Mouse (Mus musculus) left cerebral cortex, adult 9 months (tissue): ENCODE data around the gene Lypd4.

Experiments
- DNase-seq, 2 experiments: peaks; one replicate each; pipeline ENCODE4 v3.0.0; 2022; ENCODE audit warnings: low spot score in 2 of 2

Lypd4 gene

DNA sequence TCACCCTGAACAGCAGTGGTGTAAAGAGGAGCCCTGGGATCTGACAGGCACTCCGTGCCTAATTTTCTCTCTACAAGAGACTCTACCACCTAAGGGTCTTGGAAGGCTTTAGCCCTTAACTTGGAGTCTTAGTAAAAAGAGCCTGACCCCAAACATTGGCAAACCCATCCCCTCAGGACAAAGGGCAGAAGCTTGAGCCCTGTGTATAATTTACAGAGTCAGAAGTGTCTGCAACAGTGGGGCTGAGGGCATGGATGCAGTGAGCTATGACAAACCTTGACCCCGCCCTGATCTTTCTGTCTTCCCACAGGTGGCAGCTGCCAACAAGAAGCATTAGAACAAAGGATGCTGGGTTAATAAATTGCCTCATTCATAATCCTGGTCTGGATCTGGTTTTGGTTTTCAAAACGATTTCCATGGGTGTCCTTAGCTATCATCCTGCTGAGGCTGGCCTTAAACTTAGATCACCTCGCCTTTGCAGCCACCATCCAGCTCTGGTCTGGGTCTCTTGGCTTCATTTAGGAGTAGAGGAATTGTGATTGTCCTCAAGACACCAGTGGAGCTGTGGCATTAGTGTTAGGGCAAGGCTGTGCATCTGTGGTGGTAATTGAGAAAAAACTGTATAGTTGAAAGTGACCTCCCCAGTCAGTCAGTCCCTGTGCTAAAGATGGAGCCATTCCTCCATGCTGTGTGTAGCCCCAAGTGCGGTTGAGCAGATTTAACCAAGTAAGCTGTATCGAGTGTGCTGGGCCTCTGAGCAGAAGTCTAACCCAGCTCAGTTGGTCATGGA lies 19.9 kb upstream of the Lypd4 start:
- DNase-seq = no peak

DNA sequence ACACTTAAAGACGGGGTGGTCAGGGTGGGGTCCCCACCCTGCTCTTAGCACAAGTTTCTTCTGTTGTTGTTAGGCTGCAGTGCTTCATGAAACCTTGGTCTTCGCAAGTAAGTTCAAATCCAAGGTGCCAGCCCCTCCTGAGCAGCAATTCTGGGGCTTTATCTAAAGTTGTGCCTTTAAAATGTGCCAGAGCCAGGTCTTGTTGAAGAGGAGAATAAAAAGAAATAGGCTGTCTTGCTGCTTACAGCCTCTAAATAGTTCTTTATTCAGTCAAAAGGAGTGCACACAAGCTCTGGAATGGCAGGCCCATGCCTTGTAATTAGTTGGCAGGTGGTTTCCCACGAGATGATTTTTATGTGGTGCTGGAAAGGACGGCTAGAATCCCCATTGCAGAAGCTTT lies 17.4 kb upstream of the Lypd4 start:
- no peak for DNase-seq

DNA sequence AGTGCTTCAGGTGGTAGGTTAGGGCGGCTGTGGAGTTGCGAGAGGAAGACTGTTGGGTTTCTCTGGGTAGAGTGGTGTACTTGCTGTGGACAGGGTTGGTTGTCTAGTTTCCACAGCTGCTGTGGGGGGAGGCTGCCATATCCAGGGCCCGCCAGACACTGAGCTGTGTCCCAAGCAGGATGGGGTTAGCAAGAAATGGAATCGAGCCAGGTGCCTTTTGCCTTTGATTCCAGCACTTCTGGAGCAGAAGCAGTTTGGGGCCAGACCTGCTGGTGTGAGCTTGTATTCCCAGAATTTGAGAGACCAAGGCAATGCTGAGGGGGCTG lies 16.5 kb upstream of the Lypd4 start:
- no peak for DNase-seq

DNA sequence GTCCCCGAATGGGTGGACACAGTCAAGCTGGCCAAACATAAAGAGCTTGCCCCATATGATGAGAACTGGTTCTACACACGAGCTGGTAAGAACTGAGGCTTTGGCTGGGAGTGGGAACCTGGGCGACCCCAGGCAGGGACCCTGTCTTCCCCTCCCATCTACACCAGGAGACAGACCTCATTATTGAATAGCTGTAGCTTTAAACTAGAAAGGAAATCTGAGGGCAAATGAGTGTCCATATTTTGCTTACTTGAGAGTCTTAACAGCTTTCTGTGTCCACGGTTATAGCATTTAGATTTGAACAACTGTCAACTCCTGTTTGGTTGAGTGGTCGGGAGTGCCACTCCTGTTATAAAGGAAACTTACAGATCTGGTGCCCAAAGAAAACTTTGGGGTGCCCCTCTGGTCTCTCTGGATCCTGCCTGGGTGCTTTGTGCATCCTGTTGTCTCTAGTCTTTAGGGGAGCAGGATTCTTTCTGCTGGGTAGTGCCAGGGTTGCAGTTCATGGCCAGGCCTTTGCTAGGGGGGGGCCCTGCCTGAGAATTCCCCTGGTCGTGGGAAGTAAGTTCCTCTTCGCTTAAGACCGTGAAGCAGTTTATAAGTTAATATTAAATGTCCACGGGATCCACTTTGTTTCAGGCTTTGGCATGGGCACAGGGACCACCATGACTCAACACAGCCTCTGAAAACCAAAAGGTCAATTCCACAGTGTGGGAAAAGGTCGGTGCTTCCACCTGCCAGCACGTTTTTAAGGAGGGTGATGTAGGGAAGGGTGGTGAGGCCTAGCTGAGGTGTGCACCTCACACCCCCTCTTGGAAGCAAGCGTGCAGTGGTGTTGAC lies 15.9 kb upstream of the Lypd4 start:
- DNase-seq = no peak

DNA sequence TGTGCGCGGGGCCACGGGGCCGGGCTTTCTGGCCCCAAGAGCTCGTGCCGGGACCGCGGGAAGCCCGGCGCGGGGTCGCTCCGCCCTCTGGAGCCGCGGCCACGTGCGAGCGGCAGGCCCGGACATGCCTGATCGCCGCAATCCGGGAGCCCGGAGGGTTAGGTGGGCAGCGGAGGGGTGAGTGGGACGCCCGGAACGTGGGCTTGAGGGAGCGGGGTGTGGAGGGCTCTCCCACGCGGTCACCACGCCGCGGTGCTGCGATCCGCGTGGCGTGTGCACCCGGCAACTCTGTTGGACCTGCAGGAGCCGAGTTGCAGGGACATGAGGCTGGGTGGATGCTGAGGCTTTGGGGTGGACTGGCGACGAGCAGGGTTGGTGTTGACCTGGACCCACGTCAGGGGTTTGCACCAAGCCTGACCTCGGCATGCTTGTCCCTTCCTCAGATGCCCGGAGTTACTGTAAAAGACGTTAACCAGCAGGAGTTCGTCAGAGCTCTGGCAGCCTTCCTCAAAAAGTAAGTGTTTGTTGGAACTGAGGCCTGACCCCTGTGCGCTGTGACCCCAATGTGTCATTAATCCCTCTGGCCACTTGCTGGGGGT lies 15.1 kb upstream of the Lypd4 start:
- DNase-seq = no peak

DNA sequence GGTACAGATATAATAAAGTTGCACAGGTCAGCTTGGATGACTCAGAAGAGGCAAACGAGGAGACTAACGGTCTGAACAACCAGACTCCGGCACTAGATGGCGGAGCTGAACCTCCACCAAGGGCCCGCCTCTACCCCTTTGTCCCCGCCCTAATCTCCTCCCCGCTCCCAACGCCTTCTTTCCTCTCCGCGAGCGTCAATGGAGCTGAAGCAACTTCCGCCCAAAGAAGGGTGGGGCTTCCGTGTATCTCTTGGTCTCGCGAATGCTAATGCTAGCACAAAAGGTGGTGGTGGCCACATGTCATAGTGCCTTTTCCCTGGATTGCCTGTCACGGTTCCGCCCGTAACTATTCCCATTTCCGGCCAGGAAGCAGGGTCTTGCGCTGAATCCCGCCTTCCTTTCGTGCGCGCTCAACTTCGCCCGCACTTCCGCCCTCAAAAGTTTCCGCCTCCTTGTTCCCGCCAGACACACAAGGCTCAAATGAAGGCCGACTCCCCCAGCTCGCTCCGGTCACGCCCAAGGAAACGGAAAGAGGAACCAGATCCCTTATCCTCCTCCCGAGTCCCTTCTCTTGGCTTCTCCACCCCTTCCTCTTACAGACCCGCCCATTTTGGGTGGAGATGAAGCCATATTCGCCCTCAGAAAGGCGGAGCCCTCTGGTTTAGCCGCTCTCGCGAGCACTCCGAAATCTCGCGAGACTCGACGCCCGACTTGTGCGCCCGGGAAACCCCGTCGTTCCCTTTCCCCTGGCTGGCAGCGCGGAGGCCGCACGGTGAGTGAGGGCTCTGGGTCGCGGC lies 14.4 kb upstream of the Lypd4 start, which contains the start of gene Rps19:
Rps19 (plus strand) TSS at position 476 of the 797 bp plus-strand sequence.
- peak; percentile 98 to 99 for DNase-seq

DNA sequence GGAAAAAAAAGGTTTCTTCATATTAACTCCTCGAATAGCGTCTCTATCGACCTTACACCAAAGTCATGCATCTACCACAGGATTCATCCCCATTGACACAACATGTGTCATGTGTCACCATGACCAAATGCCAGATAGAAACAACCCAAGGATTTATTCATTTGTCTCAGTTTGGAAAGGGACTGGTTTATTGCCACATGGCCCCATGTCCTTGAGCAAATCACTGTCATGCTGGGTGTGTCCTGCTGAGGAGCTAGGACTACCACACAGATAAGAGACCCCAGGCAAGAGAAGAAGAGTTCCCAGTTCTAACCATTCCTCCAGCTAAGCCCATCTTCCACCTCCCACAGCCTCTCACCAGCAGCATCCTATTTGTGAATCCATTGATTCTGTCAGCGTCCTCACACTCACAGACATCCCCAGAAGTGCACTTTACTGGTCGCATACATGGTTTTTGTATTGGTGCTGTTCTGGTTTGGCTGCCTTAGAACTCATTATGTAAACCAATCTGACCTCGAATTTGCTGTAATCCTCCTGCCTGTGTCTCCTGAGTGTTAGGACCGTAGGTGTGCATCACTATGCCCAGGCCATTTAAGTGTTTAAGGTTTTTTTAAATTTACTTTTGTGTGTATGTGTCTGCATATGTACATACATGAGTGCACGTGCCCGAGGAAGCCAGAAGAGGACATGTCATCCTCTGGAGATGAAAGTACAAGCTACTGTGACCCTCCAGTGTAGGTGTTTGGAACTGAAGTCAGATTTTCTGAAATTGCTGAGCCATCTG lies 12.9 kb upstream of the Lypd4 start:
- DNase-seq = no peak

DNA sequence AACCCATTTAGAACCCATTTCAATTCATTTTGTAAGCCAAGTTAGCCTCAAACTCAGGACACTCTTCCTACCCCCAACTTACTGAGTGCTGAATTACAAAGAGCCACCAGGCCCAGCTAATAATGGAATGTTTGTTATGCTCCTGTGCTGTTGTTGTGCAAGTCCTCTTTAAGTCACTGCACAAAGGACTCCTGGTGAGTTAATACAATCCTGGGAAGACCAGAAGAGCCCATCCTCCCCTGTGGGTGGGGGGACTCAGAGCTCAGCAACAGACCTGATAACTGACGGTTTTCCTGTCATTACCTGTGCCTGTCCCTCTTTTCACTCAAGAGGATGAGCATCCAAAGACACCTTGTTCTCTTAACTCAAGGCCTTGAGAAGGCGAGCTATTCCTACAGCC lies 9.9 kb upstream of the Lypd4 start:
- no peak for DNase-seq

DNA sequence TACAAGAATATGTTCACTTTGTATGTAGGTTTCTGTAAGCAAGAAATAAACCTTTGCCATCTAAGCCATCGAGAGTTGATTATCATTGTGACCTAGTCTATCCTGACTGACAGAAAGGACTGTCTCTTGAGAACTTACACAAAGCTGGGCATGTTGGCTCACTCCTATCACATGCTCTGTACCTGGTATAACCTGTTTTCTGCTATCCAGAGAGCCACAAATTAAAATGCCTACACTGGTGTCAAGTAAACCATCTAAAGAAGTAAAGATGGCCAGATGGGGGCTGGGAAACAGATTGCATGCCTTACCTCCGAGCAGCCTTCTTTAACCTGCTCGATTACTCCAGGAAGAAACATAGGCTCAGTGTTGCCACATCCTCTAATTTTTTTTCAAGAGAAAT lies 7.8 kb upstream of the Lypd4 start:
- no peak for DNase-seq

DNA sequence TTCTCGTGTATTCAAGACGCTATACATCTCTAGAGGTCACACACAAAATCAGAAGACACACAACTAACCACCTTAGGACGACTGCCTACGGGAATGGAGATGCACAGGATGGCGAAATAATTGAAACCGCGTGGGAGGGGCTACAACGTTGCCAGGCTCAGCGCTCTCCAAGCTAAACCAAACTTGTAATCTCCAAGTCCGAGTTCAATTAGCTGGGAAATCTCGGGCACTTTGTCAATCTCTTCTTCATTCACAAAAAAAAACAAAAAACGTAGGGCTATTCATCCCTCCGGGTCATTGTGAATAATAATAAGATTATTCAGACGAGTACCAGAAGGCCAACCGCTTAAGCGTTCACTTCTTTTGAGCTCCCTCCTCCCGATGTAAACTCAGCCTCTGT lies 661 bp downstream of the Lypd4 start:
- no peak for DNase-seq

DNA sequence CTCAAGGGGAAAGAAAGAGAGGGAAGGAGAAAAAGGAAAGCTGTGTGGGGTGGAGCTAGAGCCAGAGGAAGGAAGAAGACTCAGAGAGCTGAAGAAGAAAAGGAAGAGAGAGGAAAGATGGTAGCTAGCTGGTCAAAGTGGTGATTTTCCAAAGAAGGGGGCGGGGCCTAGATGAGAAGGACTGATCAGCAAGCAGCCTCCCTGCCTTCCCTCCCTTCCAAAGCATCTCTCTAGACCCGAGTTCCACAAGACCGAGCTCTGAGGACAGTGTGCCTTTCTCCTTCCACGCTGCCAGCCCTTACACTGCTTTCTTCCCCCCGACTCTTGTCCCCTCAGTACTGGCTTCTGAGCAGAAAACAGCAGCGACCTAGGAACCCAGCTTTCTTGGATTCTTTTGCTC lies 5.6 kb downstream of the Lypd4 start:
- DNase-seq = no peak

DNA sequence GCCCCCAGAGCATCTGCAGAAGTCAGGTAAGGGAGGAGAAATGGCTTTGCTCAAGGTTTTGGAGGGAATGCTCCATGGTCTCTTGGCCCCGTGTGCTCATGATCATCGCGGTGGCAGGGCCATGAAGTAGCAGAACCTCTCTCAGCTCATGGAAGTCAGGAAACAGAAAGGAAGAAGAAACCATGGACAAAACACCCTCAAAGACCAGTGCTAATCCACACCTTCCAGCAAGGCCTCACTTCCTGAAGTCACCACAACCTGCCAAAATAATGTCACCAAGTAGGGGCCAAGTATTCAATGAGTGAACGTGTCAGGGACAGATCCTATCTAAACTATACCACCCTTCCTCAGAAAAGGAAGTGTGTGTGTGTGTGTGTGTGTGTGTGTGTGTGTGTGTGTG lies 6.9 kb downstream of the Lypd4 start:
- no peak for DNase-seq

DNA sequence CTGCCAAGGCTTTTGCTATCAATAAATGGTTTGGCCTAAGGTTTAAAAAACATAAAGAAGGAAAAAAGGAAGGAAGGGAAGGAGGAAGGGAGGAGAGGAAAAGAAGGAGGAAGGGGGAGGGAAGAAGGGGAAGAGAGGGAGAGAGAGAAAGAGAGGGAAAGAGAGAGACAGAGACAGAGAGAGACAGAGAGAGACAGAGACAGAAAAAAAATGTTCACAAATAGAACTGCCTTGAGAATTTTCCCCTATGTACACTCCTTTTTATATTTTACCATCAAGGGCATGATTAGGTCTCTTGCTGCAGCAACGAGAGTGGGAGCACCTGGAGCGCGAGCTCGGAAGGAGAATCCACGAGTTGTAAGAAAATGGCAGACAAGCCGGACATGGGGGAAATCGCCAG lies 7.8 kb downstream of the Lypd4 start, which contains the start of gene Gm9844:
Gm9844 (plus strand) TSS at position 301 of the 400 bp plus-strand sequence.
- DNase-seq = no peak

DNA sequence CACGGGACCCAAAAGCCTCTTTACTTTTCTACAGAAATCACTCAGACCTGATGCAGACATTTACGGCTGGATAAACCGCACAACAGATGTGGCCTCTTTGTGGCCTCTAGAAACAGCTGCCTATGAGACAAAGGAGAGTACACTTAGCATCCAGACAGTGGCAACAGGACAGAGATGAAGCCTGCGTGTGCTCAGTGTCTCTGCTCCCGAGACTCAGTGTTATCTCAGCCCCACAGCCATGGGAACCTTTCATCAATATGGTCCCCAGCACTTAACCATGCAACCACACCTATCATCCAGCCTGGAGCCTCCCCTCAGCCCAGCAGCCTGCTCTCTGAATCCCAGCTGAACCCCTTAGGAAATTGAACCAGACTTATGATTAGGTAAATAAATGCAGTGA lies 10.5 kb downstream of the Lypd4 start:
- no peak for DNase-seq

DNA sequence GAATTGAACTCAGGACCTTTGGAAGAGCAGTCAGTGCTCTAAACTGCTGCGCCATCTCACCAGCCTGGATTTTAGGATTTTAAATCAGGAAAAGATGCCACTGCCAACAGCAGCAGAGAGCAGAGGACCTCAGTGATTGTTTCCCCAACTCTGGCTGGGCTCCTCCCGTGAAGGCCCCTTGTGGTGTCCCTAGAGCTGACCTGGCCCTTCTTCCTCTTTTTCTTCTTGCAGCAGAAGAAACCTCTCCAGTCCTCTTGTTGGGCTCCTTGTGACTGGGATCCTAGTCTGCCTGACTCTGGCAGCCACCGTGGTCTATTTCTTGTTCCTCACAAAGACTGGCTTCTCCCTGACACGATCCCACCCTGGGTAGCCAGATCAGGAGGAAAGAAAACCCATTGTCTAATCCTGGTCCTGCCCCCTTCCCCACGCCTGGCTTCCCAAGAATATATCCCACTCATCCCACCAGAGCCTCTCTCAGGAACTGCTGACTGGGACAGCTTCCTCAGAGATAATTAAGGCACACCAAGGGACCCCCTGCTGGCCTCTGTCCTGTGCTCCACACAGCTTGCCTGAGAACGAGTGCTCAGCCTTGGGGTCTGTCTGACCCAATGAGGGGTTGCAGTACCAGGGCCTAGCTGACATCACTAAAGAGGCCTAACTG lies 13.2 kb downstream of the Lypd4 start:
- no peak for DNase-seq

DNA sequence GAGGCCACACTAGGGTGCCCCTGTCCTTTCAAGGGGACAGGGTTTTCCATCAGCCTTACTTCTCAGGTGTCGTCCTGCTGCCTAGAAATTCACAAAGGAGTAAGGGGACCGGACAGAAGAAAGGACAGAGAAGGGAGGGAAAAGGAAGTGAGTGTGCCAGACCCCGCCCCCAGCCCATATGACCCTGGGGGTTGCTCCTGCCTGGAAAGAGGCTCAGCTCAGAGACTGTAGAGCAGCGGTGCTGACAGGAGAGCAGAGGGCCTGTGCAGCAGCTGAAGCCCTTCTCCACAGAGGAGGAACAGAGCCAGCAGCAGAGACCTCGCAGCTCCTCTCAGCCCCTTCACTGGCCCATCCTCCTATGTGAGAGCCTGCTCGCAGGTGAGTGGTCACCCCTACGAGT lies 16.0 kb downstream of the Lypd4 start:
- no peak for DNase-seq

DNA sequence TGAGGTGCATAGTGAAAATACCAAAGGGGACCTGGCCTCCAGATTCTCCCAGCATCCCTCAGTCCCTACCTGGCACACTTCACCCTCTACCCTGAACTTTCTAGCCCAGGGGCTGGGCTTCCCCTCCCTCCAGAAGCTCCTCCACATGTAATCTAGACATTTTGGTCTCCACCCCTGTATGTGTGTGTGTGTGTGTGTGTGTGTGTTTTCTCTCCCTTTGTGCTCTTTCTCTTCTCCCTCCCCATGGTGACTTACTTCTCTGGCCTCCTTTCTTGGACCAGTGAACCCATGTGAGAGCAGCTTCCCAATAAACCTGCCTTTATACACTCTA lies 16.5 kb downstream of the Lypd4 start:
- no peak for DNase-seq

DNA sequence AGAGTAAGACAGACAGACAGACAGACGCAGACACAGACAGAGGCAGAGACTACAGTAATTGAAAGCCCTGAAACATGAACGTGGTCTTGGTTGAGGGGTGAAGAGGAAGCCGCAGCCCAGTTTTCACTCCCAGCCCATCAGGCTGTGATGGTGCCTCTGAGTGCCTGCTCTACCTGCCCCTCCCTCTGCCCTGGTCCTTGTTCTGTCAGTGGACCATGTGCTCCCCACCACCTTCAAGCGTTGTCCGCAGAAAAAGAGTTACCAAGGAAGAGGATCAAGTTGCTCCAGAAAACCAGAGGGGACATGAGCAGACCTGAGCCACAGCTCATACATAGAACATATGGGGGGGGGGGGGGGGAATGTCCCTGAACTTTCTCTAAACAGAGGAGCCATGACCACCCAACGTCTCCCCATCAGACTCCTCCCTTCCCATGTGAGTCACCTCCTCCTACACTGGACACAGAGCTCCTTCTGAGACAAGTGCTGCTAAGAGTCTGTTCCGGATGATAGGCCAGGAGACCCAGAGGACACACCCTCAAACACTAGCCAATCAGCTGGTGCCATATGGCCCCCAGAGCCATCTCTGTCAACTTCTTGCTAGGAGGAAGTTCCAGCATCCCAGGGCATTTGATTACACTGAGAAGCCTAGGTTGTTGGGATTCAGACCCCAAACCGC lies 17.0 kb downstream of the Lypd4 start:
- DNase-seq = no peak

DNA sequence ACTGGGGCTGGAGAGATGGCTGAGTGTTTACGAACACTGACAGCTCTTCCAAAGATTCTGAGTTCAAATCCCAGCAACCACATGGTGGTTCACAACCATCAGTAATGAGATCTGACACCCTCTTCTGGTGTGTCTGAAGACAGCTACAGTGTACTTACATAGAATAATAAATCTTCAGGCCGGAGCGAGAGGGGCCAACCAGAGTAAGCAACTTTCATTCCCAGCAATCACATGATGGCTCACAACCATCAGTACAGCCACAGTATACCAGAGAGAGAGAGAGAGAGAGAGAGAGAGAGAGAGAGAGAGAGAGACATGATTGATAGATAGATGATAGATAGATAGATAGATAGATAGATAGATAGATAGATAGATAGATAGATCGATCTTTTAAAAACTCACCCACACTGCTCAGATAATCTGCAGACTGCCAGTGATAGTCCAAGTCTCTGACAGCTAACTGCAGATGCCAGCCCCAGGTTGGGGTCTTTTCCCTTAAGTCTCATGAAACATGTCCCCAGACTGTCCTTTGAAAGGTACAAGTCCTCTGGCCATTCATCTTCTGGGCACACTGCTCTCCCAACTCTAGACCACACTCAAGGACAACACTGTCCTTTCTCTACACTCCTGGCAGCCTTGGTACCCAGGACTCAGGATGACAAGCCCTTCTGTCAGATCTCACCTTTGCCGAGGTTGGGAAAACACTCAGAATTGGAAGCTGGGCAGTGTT lies 18.0 kb downstream of the Lypd4 start:
- no peak for DNase-seq

DNA sequence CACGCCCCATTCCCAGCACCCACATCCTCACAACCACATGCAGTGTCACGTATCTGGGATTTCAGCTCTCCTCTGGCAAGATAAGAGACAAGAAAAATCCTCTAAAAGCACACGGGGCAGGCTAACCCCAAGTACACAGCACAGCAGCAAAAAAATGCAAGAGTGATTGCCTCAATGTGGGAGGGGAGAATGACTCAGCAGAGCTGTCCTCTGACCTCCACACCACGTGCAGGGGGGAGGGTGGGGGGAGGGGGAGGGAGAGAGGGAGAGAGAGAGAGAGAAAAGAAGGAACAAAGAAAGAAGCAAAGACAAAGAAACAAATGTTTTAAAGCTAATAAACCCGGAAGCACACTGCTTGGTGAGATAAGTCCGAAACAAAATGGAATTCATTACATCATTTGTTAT lies 18.8 kb downstream of the Lypd4 start:
- no peak for DNase-seq
